Mouse (Mus musculus): ENCODE results near the gene Lpgat1.

Gene Lpgat1

GRCm38 (mm10) chr1:191717601-191718498 lies at the start of gene Lpgat1:
TSS of gene Lpgat1 (plus strand) at chr1:191717834.
- peak; percentile 88 to 93 for DNase-seq

- no peak for DNase-seq
These were observed 49.6 kb upstream of the Lpgat1 start for GRCm38 (mm10) chr1:191668030-191668429.

- DNase-seq = no peak
These were observed 43.6 kb upstream of the Lpgat1 start for GRCm38 (mm10) chr1:191674071-191674470.

- no peak for DNase-seq
These were observed 36.0 kb upstream of the Lpgat1 start for GRCm38 (mm10) chr1:191681633-191682032.

- DNase-seq = peak; percentile 18 to 41
These were observed 30.1 kb upstream of the Lpgat1 start for GRCm38 (mm10) chr1:191687531-191687930.

GRCm38 (mm10) chr1:191693231-191693630 lies 24.4 kb upstream of the Lpgat1 start:
- peak; percentile 62 to 76 for DNase-seq

GRCm38 (mm10) chr1:191698253-191698795 lies 19.3 kb upstream of the Lpgat1 start:
- no peak for DNase-seq

GRCm38 (mm10) chr1:191704535-191704934 lies 13.1 kb upstream of the Lpgat1 start:
- no peak for DNase-seq

GRCm38 (mm10) chr1:191706541-191707078 lies 11.0 kb upstream of the Lpgat1 start:
- DNase-seq = no peak

GRCm38 (mm10) chr1:191709811-191710210 lies 7.8 kb upstream of the Lpgat1 start:
- DNase-seq = no peak

GRCm38 (mm10) chr1:191712224-191712838 lies 5.3 kb upstream of the Lpgat1 start:
- no peak for DNase-seq

GRCm38 (mm10) chr1:191713813-191714212 lies 3.8 kb upstream of the Lpgat1 start:
- DNase-seq = no peak

- DNase-seq = no peak
These were observed 2.5 kb upstream of the Lpgat1 start for GRCm38 (mm10) chr1:191715150-191715549.

GRCm38 (mm10) chr1:191717141-191717540 lies 493 bp upstream of the Lpgat1 start:
- DNase-seq = no peak

GRCm38 (mm10) chr1:191718522-191719281 lies 1.1 kb downstream of the Lpgat1 start:
- peak; percentile 55 to 62 for DNase-seq

- DNase-seq = no peak
These were observed 1.7 kb downstream of the Lpgat1 start for GRCm38 (mm10) chr1:191719326-191719725.

- DNase-seq = no peak
These were observed 2.8 kb downstream of the Lpgat1 start for GRCm38 (mm10) chr1:191720419-191720818.

GRCm38 (mm10) chr1:191722706-191723105 lies 5.1 kb downstream of the Lpgat1 start:
- no peak for DNase-seq

- DNase-seq = no peak
These were observed 6.0 kb downstream of the Lpgat1 start for GRCm38 (mm10) chr1:191723675-191724074.

GRCm38 (mm10) chr1:191724385-191725061 lies 6.9 kb downstream of the Lpgat1 start:
- DNase-seq = no peak

GRCm38 (mm10) chr1:191732623-191733022 lies 15.0 kb downstream of the Lpgat1 start:
- no peak for DNase-seq

- no peak for DNase-seq
These were observed 16.2 kb downstream of the Lpgat1 start for GRCm38 (mm10) chr1:191733822-191734221.

All from lung, postnatal 4 days (tissue).